Mouse (Mus musculus): Measurements from ENCODE around the gene 1700010B08Rik. TPM values are rescaled to one million over a fixed set of nuclear protein-coding genes. Genes with fewer than 3 reads are reported as not detected.
"Not testable (repeated sequence)": the region's sequence is repeated elsewhere in the genome, so short reads cannot be mapped to it uniquely, and the experiment has no call there.

1700010B08Rik gene
- polyA plus RNA-seq, 1 experiment from 2014 or later = not detected

GRCm38 (mm10) chr2:173692693-173693092 lies 26.5 kb upstream of the 1700010B08Rik start:
- Histone ChIP-seq H3K4me3 (replicated peaks) (no peak overlapping the region), H3K9ac (replicated peaks) (no peak overlapping the region), H3K4me2 (no peak overlapping the region), H3K27me3 (peaks cover 9% of the 10 kb centered on the region; the same call in 1 of the 2 replicates), H3K9me3 (no peaks in the 10 kb centered on the region), H3K36me3 (peaks cover 74% of the 10 kb centered on the region), H3K27ac (no peak overlapping the region), H3K4me1 (replicated peaks) (peaks cover 10% of the 10 kb centered on the region)
- ATAC-seq (ENCODE audit: insufficient number of reproducible peaks, insufficient read depth, low FRiP score, low TSS enrichment, low read depth) = no peak
- WGBS = 94% methylated on average over 2 of the region's 2 CpGs

- Histone ChIP-seq H3K4me3 (replicated peaks) (no peak overlapping the region), H3K36me3 (peaks cover 73% of the 10 kb centered on the region), H3K27ac (no peak overlapping the region), H3K27me3 (no peaks in the 10 kb centered on the region), H3K4me2 (no peak overlapping the region), H3K4me1 (replicated peaks) (peaks cover 26% of the 10 kb centered on the region), H3K9ac (replicated peaks) (no peak overlapping the region), H3K9me3 (no peaks in the 10 kb centered on the region)
- ATAC-seq (ENCODE audit: insufficient number of reproducible peaks, insufficient read depth, low FRiP score, low TSS enrichment, low read depth) = no peak
- 90% methylated on average over 3 of the region's 3 CpGs for WGBS
Measured at GRCm38 (mm10) chr2:173698850-173699249, 20.4 kb upstream of the 1700010B08Rik start.

GRCm38 (mm10) chr2:173702096-173702866 lies 16.9 kb upstream of the 1700010B08Rik start:
- H3K27me3 ChIP-seq = no peaks in the 10 kb centered on the region
- H3K4me1 ChIP-seq (replicated peaks) = peaks cover 26% of the 10 kb centered on the region
- 29% methylated on average over 16 of the region's 16 CpGs for WGBS
- peak; percentile 70 for ATAC-seq (ENCODE audit: insufficient number of reproducible peaks, insufficient read depth, low FRiP score, low TSS enrichment, low read depth)
- H3K4me3 ChIP-seq (replicated peaks) = no peak overlapping the region
- no peak overlapping the region for H3K9ac ChIP-seq (replicated peaks)
- peak overlapping the region; percentile 8; the same call in 1 of the 2 replicates for H3K4me2 ChIP-seq
- H3K27ac ChIP-seq = peak overlapping the region; percentile 82
- H3K36me3 ChIP-seq = peaks cover 62% of the 10 kb centered on the region
- no peaks in the 10 kb centered on the region for H3K9me3 ChIP-seq

GRCm38 (mm10) chr2:173702867-173703237 lies 16.4 kb upstream of the 1700010B08Rik start:
- Histone ChIP-seq H3K27me3 (no peaks in the 10 kb centered on the region), H3K9ac (replicated peaks) (no peak overlapping the region), H3K27ac (peak overlapping the region; percentile 82), H3K4me3 (replicated peaks) (no peak overlapping the region), H3K4me1 (replicated peaks) (peaks cover 26% of the 10 kb centered on the region), H3K4me2 (no peak overlapping the region), H3K36me3 (peaks cover 60% of the 10 kb centered on the region), H3K9me3 (no peaks in the 10 kb centered on the region)
- no peak for ATAC-seq (ENCODE audit: insufficient number of reproducible peaks, insufficient read depth, low FRiP score, low TSS enrichment, low read depth)
- 57% methylated on average over 12 of the region's 12 CpGs for WGBS

DNA sequence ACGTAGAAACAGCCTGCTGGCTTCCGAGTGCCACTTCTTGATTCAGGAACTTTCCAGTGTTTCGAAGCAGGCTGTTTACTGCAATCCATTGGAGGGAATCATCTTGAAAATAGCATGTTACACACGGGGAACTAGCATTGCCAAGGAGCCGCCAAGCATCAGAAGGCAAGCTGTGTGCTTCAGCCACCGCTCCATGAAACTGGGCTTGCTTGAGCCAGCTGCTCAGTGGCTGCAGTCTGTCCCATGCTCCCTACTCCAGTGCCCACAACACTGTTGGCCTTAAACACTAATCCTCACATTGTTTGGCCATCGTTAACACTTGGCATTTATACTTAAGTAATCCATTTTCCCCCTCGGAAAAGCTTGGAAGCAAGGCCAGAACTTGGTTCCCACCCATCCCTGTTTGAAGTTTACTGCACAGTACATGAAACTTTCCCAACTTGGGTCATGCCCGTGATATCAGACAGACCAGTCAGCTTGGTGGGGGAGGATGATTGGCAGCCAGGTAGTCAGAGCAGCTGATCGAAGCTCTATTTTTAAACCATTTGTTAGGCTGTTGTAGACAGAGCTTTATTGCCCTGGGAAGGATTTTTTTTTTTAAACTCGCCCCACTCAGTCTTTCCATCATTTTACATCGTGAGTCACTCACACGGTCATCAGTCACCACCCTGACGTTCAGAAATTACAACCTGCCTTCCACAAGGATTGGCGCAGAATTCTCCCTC lies 13.2 kb upstream of the 1700010B08Rik start:
- Histone ChIP-seq H3K9me3 (no peaks in the 10 kb centered on the region), H3K27ac (no peak overlapping the region), H3K4me2 (no peak overlapping the region), H3K27me3 (no peaks in the 10 kb centered on the region), H3K36me3 (peaks cover 37% of the 10 kb centered on the region), H3K4me3 (replicated peaks) (no peak overlapping the region), H3K9ac (replicated peaks) (no peak overlapping the region), H3K4me1 (replicated peaks) (peaks cover 50% of the 10 kb centered on the region)
- ATAC-seq (ENCODE audit: insufficient number of reproducible peaks, insufficient read depth, low FRiP score, low TSS enrichment, low read depth) = no peak
- 73% methylated on average over 15 of the region's 15 CpGs for WGBS

GRCm38 (mm10) chr2:173707626-173708025 lies 11.6 kb upstream of the 1700010B08Rik start:
- Histone ChIP-seq H3K4me1 (replicated peaks) (peaks cover 43% of the 10 kb centered on the region), H3K36me3 (peaks cover 30% of the 10 kb centered on the region)
- H3K27me3 ChIP-seq; H3K27ac ChIP-seq; H3K9ac ChIP-seq (replicated peaks); H3K9me3 ChIP-seq; H3K4me2 ChIP-seq; H3K4me3 ChIP-seq (replicated peaks); ATAC-seq (ENCODE audit: insufficient number of reproducible peaks, insufficient read depth, low FRiP score, low TSS enrichment, low read depth): not testable (repeated sequence)

DNA sequence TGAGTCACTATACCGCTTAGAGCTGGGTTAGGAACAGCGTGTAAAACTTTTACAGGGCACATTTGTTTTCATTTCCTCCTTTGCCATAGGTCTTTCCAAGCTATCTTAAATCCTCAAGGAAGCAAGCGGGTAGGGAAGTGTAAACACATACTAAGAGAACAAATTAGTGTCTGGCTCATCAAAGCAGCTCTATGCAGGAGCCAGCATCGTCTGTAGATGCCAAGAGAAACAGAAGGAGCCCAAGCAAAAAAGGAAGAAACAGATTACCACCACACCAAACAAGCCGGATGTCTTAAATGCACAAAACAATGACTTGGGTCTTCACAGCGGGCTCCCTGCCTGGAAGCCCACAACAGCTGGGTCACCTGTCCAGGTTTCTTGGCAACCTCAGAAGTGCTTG lies 9.0 kb upstream of the 1700010B08Rik start:
- no peak for ATAC-seq (ENCODE audit: insufficient number of reproducible peaks, insufficient read depth, low FRiP score, low TSS enrichment, low read depth)

DNA sequence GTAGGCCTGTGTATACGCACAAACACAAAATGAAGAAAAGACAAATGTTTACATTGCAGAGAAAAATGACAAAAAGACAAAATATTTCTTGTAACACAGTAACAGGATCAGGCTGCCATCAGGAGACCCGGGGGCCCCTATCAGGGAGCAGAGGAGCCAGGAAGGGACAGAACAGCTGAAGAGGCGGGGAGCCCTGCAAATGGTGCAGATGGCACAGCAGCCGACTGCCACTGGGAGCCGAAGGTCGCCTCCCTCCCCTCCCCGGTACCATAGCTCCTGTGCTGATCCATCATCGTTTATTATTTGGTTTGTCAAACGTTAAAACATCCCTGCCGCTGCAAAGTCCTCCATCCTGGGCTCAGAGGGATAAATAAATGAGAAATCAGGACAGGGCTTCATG lies 6.6 kb upstream of the 1700010B08Rik start:
- no peak for ATAC-seq (ENCODE audit: insufficient number of reproducible peaks, insufficient read depth, low FRiP score, low TSS enrichment, low read depth)
- Histone ChIP-seq H3K36me3 (peaks cover 8% of the 10 kb centered on the region; the same call in 1 of the 2 replicates), H3K4me3 (replicated peaks) (no peak overlapping the region), H3K4me1 (replicated peaks) (peaks cover 43% of the 10 kb centered on the region), H3K27ac (no peak overlapping the region), H3K27me3 (no peaks in the 10 kb centered on the region), H3K4me2 (no peak overlapping the region), H3K9me3 (no peaks in the 10 kb centered on the region), H3K9ac (replicated peaks) (no peak overlapping the region)
- 40% methylated on average over 10 of the region's 10 CpGs for WGBS

More for the DNA sequence above, 9.0 kb upstream of the 1700010B08Rik start:
- 52% methylated on average over 6 of the region's 6 CpGs for WGBS
- Histone ChIP-seq H3K9me3 (no peaks in the 10 kb centered on the region), H3K4me2 (no peak overlapping the region), H3K9ac (replicated peaks) (no peak overlapping the region), H3K27me3 (no peaks in the 10 kb centered on the region), H3K4me3 (replicated peaks) (no peak overlapping the region), H3K4me1 (replicated peaks) (peaks cover 43% of the 10 kb centered on the region), H3K36me3 (peaks cover 17% of the 10 kb centered on the region; the same call in 1 of the 2 replicates), H3K27ac (0 out of 2 replicates have a peak overlapping the region, but pooled peaks have one; percentile 4)

- no peak for ATAC-seq (ENCODE audit: insufficient number of reproducible peaks, insufficient read depth, low FRiP score, low TSS enrichment, low read depth)
- H3K4me3 ChIP-seq (replicated peaks) = no peak overlapping the region
- no peak overlapping the region for H3K9ac ChIP-seq (replicated peaks)
- peaks cover 43% of the 10 kb centered on the region for H3K4me1 ChIP-seq (replicated peaks)
- no peak overlapping the region for H3K27ac ChIP-seq
- no peaks in the 10 kb centered on the region for H3K27me3 ChIP-seq
- H3K9me3 ChIP-seq = no peaks in the 10 kb centered on the region
- H3K36me3 ChIP-seq = peaks cover 2% of the 10 kb centered on the region; the same call in 1 of the 2 replicates
- H3K4me2 ChIP-seq = no peak overlapping the region
- WGBS = 78% methylated on average over 4 of the region's 4 CpGs
Measured at GRCm38 (mm10) chr2:173713241-173713640, 6.0 kb upstream of the 1700010B08Rik start.

DNA sequence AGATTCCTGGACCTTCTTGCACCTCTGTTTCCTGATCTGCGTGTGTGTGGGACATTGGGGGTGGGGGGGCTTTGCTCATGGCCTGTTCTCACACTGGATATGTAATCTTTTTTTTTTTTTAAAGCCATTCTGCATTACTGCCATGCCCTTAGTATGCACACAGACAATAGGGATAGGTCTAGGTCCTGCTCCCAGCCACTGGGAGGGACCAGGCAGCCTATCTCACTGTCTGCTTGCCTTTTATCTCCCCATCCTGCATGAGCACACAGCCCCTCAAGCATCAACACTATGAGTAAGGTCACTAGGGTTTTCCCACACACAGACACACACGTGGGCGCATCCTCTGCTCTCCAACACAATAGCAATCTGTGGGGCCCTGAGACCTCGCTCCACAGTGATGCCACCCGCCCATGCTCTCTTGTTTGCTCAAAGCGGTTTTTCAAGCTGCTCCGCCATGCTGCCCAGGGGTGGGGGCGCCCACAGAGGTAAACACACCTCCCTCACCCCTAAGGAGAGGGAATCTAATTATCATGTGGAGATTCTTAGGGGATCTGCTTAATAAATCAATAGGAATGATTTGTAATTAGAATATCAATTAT lies 4.5 kb upstream of the 1700010B08Rik start:
- no peak overlapping the region for H3K4me3 ChIP-seq (replicated peaks)
- H3K4me1 ChIP-seq (replicated peaks) = peaks cover 32% of the 10 kb centered on the region
- no peaks in the 10 kb centered on the region for H3K9me3 ChIP-seq
- no peaks in the 10 kb centered on the region for H3K27me3 ChIP-seq
- ATAC-seq (ENCODE audit: insufficient number of reproducible peaks, insufficient read depth, low FRiP score, low TSS enrichment, low read depth) = no peak
- no peak overlapping the region for H3K9ac ChIP-seq (replicated peaks)
- no peak overlapping the region for H3K27ac ChIP-seq
- 80% methylated on average over 8 of the region's 8 CpGs for WGBS
- H3K4me2 ChIP-seq = no peak overlapping the region
- no peaks in the 10 kb centered on the region for H3K36me3 ChIP-seq

- no peak overlapping the region for H3K4me2 ChIP-seq
- H3K9me3 ChIP-seq = no peaks in the 10 kb centered on the region
- peaks cover 14% of the 10 kb centered on the region; the same call in 1 of the 2 replicates for H3K4me1 ChIP-seq (replicated peaks)
- H3K9ac ChIP-seq (replicated peaks) = no peak overlapping the region
- ATAC-seq (ENCODE audit: insufficient number of reproducible peaks, insufficient read depth, low FRiP score, low TSS enrichment, low read depth) = no peak
- 88% methylated on average over 5 of the region's 5 CpGs for WGBS
- no peak overlapping the region for H3K27ac ChIP-seq
- H3K27me3 ChIP-seq = no peaks in the 10 kb centered on the region
- H3K36me3 ChIP-seq = no peaks in the 10 kb centered on the region
- H3K4me3 ChIP-seq (replicated peaks) = no peak overlapping the region
Measured at GRCm38 (mm10) chr2:173716966-173717365, 2.2 kb upstream of the 1700010B08Rik start.

All from limb, embryonic 12.5 days (tissue).